Mouse (Mus musculus): ENCODE results near the gene Elp4. TPM values are rescaled to one million over a fixed set of nuclear protein-coding genes. Genes with fewer than 3 reads are reported as not detected.

The Elp4 gene
- polyA plus RNA-seq, 1 experiment from 2014 or later: 28.2 TPM

DNA sequence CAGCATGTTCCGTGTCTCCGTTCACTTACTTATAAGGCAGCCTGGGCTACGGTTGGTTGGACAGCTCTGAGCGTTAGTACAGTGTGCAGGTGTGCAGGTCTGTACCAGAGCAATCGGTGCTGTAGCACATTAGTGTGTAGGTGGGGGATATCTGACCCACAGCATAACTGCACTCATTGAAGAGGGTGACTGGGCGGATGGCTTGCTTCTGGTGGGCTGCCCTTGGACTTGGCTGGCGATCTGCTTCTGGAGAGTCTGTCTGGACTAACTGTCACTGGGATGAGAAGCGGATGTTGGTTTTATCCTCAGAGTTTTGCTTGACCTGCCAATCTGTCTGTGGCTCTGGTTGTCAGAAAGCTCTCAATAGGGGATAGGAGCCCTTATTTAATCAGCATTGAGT is 247.9 kb downstream of the Elp4 start:
- no peaks in the 10 kb centered on the region for H3K4me1 ChIP-seq (replicated peaks; ENCODE audit: control insufficient read depth, insufficient read depth, low read length)
- H3K36me3 ChIP-seq (ENCODE audit: control insufficient read depth, insufficient read depth, low read length): no peaks in the 10 kb centered on the region
- peaks cover 67% of the 10 kb centered on the region for H3K27me3 ChIP-seq (replicated peaks; ENCODE audit: control insufficient read depth, insufficient read depth, low read length)
- H3K27ac ChIP-seq (ENCODE audit: low read depth, low read length): no peak overlapping the region
- DNase-seq (ENCODE audit: low spot score): no peak
- no peak overlapping the region for H3K4me2 ChIP-seq
- ATAC-seq (replicated peaks; ENCODE audit: low FRiP score): no peak
- WGBS: 80% methylated on average over 8 of the region's 8 CpGs
- no peak overlapping the region for H3K4me3 ChIP-seq (ENCODE audit: low read depth, low read length)
- H3K9me3 ChIP-seq (ENCODE audit: control insufficient read depth, low read length): no peaks in the 10 kb centered on the region
- no peak overlapping the region for H3K9ac ChIP-seq (ENCODE audit: low read depth, low read length)

Other genes with a start within 250 kb of the Elp4 start
- gene Pax6, start 235.7 kb downstream of the Elp4 start, polyA plus RNA-seq (2014; fragmentation: Nextera tagmentation; extraction: Ambion mirVana): 0.26 TPM in 1 of 2 replicates, not detected in the other
- gene Immp1l, start 74 bp upstream of the Elp4 start, polyA plus RNA-seq (2014; fragmentation: Nextera tagmentation; extraction: Ambion mirVana): 105 and 110 TPM in 2 replicates
- 35.5 and 40.7 TPM in 2 replicates for gene Dnajc24, start 99.0 kb upstream of the Elp4 start, polyA plus RNA-seq (2014; fragmentation: Nextera tagmentation; extraction: Ambion mirVana)